In the genomic region with DNA sequence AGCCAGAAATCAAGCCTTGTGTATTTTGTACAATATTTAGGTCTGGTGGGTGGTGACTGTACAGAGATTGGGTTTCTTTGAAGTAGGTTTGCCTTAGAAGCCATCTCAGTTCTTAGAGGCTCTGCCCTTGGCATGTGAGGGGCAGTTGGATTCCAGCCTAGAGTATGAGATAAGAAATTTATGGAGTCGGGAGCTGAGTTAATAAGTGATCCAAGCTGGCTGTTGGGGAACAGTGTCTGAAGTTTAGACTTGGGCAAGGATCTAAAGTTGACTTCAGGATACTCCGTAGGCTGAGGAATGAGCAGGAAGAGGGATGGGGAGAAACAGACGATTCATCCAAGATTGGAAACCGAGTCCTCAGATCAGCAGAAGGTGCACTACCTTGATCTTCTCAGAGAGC, we compare ENCODE assay signal across 33 mouse cellular contexts. TPM values are rescaled to one million over a fixed set of nuclear protein-coding genes. Genes with fewer than 3 reads are reported as not detected.
DNase-seq lines count a peak whose midpoint lies in the region; ATAC-seq and TF ChIP-seq lines count a peak whose summit lies in the region.
"Had no signal": no experiment of that assay in that cellular context is flagged by ENCODE, and none has a peak within 500 bp of the region (broad histone marks: within the 10 kb centered on the region; RNA-seq: fewer than 3 reads in every experiment).

No protein-coding gene starts in this region.

- TF ChIP-seq POLR2A in liver, adult 2 months (IDR thresholded peaks at IDR 0.05; ENCODE audit: extremely low read depth, insufficient read depth, low read length): no peak

- peaks cover 14% of the 10 kb centered on the region; the same call in 1 of the 2 replicates for H3K79me2 ChIP-seq in liver, adult 2 months (ENCODE audit: control insufficient read depth, insufficient read depth, low read length)

- peak overlapping the region; percentile 88 for H3K27ac ChIP-seq in liver, adult 2 months (replicated peaks; ENCODE audit: insufficient read depth, low read depth, low read length)
- H3K27ac ChIP-seq in liver, postnatal 0 days (ENCODE audit: low read depth): no peak overlapping the region
- H3K27ac ChIP-seq in intestine, postnatal 0 days (ENCODE audit: low read depth, low read length): no peak overlapping the region
- H3K27ac ChIP-seq: embryonic facial prominence, embryonic 13.5 days; gastrocnemius, adult 2 months; heart, adult 2 months; heart, embryonic 15.5 days; layer of hippocampus, adult 2 months; midbrain, embryonic 10.5 days; neural tube, embryonic 12.5 days had no signal

- TF ChIP-seq CTCF in liver, adult 2 months (IDR thresholded peaks at IDR 0.05; ENCODE audit: low read depth, low read length): no peak
- no peak for TF ChIP-seq CTCF in liver, postnatal 0 days (IDR thresholded peaks at IDR 0.05; ENCODE audit: low read depth)
- TF ChIP-seq CTCF in intestine, postnatal 0 days (IDR thresholded peaks at IDR 0.05; ENCODE audit: low read depth): no peak

- peak; percentile 62 for DNase-seq in kidney, adult 11 months
- no peak for DNase-seq in kidney, postnatal 4 days
- DNase-seq in liver, adult 2 months (ENCODE audit: extremely low read depth, low read depth, low spot score): peak; percentile 90
- DNase-seq in liver, postnatal 0 days: no peak
- DNase-seq in kidney, postnatal 25 days: peak; percentile 58 to 62
- no peak for DNase-seq in spleen, adult 12 weeks (ENCODE audit: low spot score)
- DNase-seq in left cerebral cortex, postnatal 36 days (ENCODE audit: low spot score in 2 of 2): no peak
- DNase-seq: adrenal gland, postnatal 25 days; cerebellum, adult 11-12 months; cerebellum, adult 9-11 months; embryo, embryonic 11 days; gastrocnemius, adult 2 months; gastrocnemius, postnatal 36 days; heart, adult 2 months; right cerebral cortex, adult 18-20 months; thymus, adult 2 months; thymus, postnatal 36 days had no signal

- no peak for ATAC-seq in liver, postnatal 0 days
- ATAC-seq in intestine, postnatal 0 days: peak; percentile 75
- ATAC-seq: CD4-positive, CD25-positive, alpha-beta regulatory T cell, adult 4 months; forebrain, embryonic 16.5 days; hindbrain, embryonic 16.5 days; lung, postnatal 0 days; midbrain, embryonic 16.5 days had no signal

- peaks cover 18% of the 10 kb centered on the region for H3K4me1 ChIP-seq in liver, adult 2 months (ENCODE audit: control insufficient read depth, insufficient read depth, low read length)
- no peaks in the 10 kb centered on the region for H3K4me1 ChIP-seq in liver, postnatal 0 days (ENCODE audit: insufficient read depth)
- H3K4me1 ChIP-seq in intestine, postnatal 0 days (replicated peaks; ENCODE audit: control insufficient read depth, insufficient read depth, low read length): no peaks in the 10 kb centered on the region
- H3K4me1 ChIP-seq: heart, embryonic 15.5 days; neural tube, embryonic 12.5 days had no signal

- no peak overlapping the region for H3K4me3 ChIP-seq in liver, adult 2 months (ENCODE audit: insufficient read depth, low read depth, low read length)
- H3K4me3 ChIP-seq in liver, postnatal 0 days (ENCODE audit: low read depth, low read length): no peak overlapping the region
- H3K4me3 ChIP-seq in intestine, postnatal 0 days (ENCODE audit: low read depth, low read length): no peak overlapping the region
- H3K4me3 ChIP-seq: embryonic facial prominence, embryonic 13.5 days; erythroblast, embryonic 14.5 days; gastrocnemius, adult 2 months; heart, adult 2 months; heart, embryonic 15.5 days; layer of hippocampus, adult 2 months; midbrain, embryonic 10.5 days; neural tube, embryonic 12.5 days had no signal

- peaks cover 27% of the 10 kb centered on the region; the same call in 1 of the 2 replicates for H3K36me3 ChIP-seq in liver, adult 2 months (ENCODE audit: control insufficient read depth, insufficient read depth, low read length)
- no peaks in the 10 kb centered on the region for H3K36me3 ChIP-seq in liver, postnatal 0 days (replicated peaks; ENCODE audit: insufficient read depth, low read length)
- no peaks in the 10 kb centered on the region for H3K36me3 ChIP-seq in intestine, postnatal 0 days (ENCODE audit: control insufficient read depth, insufficient read depth)
- H3K36me3 ChIP-seq: embryonic facial prominence, embryonic 13.5 days; heart, embryonic 15.5 days; midbrain, embryonic 10.5 days; neural tube, embryonic 12.5 days had no signal

- H3K4me2 ChIP-seq in liver, postnatal 0 days (ENCODE audit: low read depth, low read length): no peak overlapping the region
- no peak overlapping the region for H3K4me2 ChIP-seq in intestine, postnatal 0 days (replicated peaks; ENCODE audit: low read depth)
- H3K4me2 ChIP-seq: embryonic facial prominence, embryonic 13.5 days; heart, embryonic 15.5 days; liver, embryonic 11.5 days; neural tube, embryonic 12.5 days had no signal

- no peaks in the 10 kb centered on the region for H3K9me3 ChIP-seq in liver, postnatal 0 days (ENCODE audit: low read length)
- no peaks in the 10 kb centered on the region for H3K9me3 ChIP-seq in intestine, postnatal 0 days (ENCODE audit: control insufficient read depth)
- H3K9me3 ChIP-seq: embryonic facial prominence, embryonic 13.5 days; heart, embryonic 15.5 days; midbrain, embryonic 10.5 days; neural tube, embryonic 12.5 days had no signal

- intact Hi-C loops in left cerebral cortex, postnatal 36 days (cut with DNase I): no loop called here

- no peaks in the 10 kb centered on the region for H3K27me3 ChIP-seq in liver, adult 2 months (ENCODE audit: control insufficient read depth, insufficient read depth, low read length)
- H3K27me3 ChIP-seq in liver, postnatal 0 days (ENCODE audit: insufficient read depth, low read length): no peaks in the 10 kb centered on the region
- H3K27me3 ChIP-seq in intestine, postnatal 0 days (replicated peaks; ENCODE audit: control insufficient read depth, insufficient read depth, low read length): no peaks in the 10 kb centered on the region
- H3K27me3 ChIP-seq: heart, embryonic 15.5 days; neural tube, embryonic 12.5 days had no signal

- no peak overlapping the region for H3K9ac ChIP-seq in liver, adult 2 months (ENCODE audit: low read depth, low read length)
- H3K9ac ChIP-seq in liver, postnatal 0 days (replicated peaks): no peak overlapping the region
- H3K9ac ChIP-seq in intestine, postnatal 0 days (ENCODE audit: low read depth, low read length): no peak overlapping the region
- H3K9ac ChIP-seq: embryonic facial prominence, embryonic 13.5 days; heart, embryonic 15.5 days; neural tube, embryonic 12.5 days had no signal

- TF ChIP-seq EP300 in liver, postnatal 0 days (IDR thresholded peaks at IDR 0.05; ENCODE audit: low read depth): no peak

- WGBS in liver, adult 2 months: 35% methylated on average over 4 of the region's 4 CpGs
- WGBS in liver, postnatal 0 days (ENCODE audit: insufficient replicate concordance): 78% methylated on average over 4 of the region's 4 CpGs
- 32% methylated on average over 4 of the region's 4 CpGs for WGBS in intestine, postnatal 0 days

RNA-seq across cellular contexts. Expression of a gene that starts 29.9 kb away (rescaled TPM):
- total RNA-seq in liver, adult 2 months (2014; rRNA removed): 267 and 323 TPM in 2 replicates
- polyA plus RNA-seq in liver, adult 2 months (2012; rRNA removed): 193 and 251 TPM in 2 replicates
- polyA plus RNA-seq in liver, postnatal 0 days (2015; fragmentation: Nextera tagmentation; extraction: Ambion mirVana): 94.2 and 94.5 TPM in 2 replicates
- 110 and 132 TPM in 2 replicates for polyA plus RNA-seq in intestine, postnatal 0 days (2015; fragmentation: Nextera tagmentation; extraction: Ambion mirVana)
- total RNA-seq in left cerebral cortex, postnatal 36 days (2021): under 1 TPM; 0.16 to 0.59 TPM
- total RNA-seq: gastrocnemius, adult 2 months; layer of hippocampus, adult 2 months had no signal
- polyA plus RNA-seq: erythroblast, embryonic 14.5 days; forebrain, embryonic 11.5 days; forebrain, embryonic 16.5 days; hindbrain, embryonic 11.5 days; limb, embryonic 11.5 days; midbrain, embryonic 10.5 days; midbrain, embryonic 16.5 days had no signal

Comparison
In these comparisons a context has a peak if more than half of its experiments do, and no peak if none do; other contexts are left out.
1. DNase-seq: peak in kidney, adult 11 months (single experiment), liver, adult 2 months (single experiment) and kidney, postnatal 25 days (2 of 2); none in kidney, postnatal 4 days (0 of 2), liver, postnatal 0 days (single experiment), spleen, adult 12 weeks (single experiment) and left cerebral cortex, postnatal 36 days (0 of 2).